Mouse (Mus musculus) ES-E14 (cell line): ENCODE results near the gene Manf.

Source experiments
- CHD2 ChIP-seq: IDR thresholded peaks from 2 replicates; pipeline ENCODE4 v1.6.1; 2014; ENCODE audit warnings: mild to moderate bottlenecking, low read depth, low read length, inconsistent platforms
- MAFK ChIP-seq: IDR thresholded peaks from 2 replicates; pipeline ENCODE4 v1.6.1; 2014; ENCODE audit warnings: mild to moderate bottlenecking, low read depth, low read length, inconsistent platforms; ENCODE audit not compliant: insufficient read depth
- ZNF384 ChIP-seq: IDR thresholded peaks from 2 replicates; pipeline ENCODE4 v1.6.1; 2012; ENCODE audit warnings: low read depth, low read length, inconsistent platforms

- TF ChIP-seq ZNF384, result no peak
- TF ChIP-seq MAFK, result no peak
- TF ChIP-seq CHD2, result no peak
Measured at GRCm38 (mm10) chr9:106884996-106885900, 6.5 kb downstream of the Manf start.
